Mouse (Mus musculus) adrenal gland, adult 2 months (tissue): ENCODE measurements around the gene Zfp512. TPM values are rescaled to one million over a fixed set of nuclear protein-coding genes. Genes with fewer than 3 reads are reported as not detected.
"Not testable (repeated sequence)": the region's sequence is repeated elsewhere in the genome, so short reads cannot be mapped to it uniquely, and the experiment has no call there.

Experiments used
- DNase-seq: peaks from one replicate; pipeline ENCODE4 v3.0.0; 2021
- long read RNA-seq: library from polyadenylated mRNA; stranded (forward); transcript quantifications from one replicate; pipeline ENCODE4 v2.0.0, GENCODE M21; 2021
- polyA plus RNA-seq: library from polyadenylated mRNA; depleted of rRNA; stranded (reverse); fragments of >200 nt; gene quantifications from 2 replicates; pipeline ENCODE4 v1.2.3, GENCODE M21; 2012; rRNA removed
- total RNA-seq, 2 experiments: library from RNA; stranded (reverse); gene quantifications; 2 replicates each; pipeline ENCODE4 v1.2.3; 2021

Zfp512 gene
- total RNA-seq (10 to 100 TPM; 14.2 to 22.2 TPM), polyA plus RNA-seq (4.9 and 5.1 TPM in 2 replicates)
- long read RNA-seq, transcript Zfp512-201 (14 exons, 3,299 nt) = major isoform, 15 of 28 reads
- long read RNA-seq, partial matches to known transcripts = 2 of 28 reads
- long read RNA-seq, other reads (novel, unspliced or antisense) = 9 of 28 reads

DNA sequence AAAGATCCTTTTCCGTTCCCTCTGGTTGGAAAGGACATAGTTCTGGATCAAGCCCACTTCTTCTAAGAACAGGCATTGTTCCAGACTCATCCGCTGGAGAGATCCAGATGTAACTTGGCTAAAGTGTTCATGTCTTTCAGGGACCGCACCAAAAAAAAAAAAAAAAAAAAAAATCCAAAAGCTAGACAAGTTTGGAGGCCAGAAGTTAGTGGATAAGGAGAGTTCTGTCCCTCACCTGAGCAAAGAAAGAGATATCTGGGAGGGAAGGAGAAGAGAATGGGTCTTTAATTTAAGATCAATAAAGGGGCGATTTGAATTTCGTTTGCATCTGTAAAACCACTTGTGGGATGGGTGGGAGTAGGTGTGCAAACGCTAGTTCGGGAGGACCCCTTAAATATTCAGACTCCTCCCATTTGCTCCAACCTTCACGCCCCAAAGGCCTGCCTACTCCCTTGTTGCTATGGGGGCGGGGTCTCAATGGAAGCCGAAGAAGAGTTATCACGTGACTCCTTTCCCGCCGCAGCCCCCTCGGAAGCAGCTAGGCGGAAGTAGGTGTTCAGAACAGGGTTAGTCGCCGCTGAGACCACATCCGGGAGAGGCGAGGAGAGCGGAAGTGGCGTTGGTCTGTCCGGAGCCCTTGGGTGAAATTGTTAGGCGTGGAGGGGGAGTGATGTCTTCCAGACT is at the start of gene Zfp512:
TSS of gene Zfp512 (plus strand) at position 554 of the 684 bp plus-strand sequence.
- peak; percentile 95 for DNase-seq

DNA sequence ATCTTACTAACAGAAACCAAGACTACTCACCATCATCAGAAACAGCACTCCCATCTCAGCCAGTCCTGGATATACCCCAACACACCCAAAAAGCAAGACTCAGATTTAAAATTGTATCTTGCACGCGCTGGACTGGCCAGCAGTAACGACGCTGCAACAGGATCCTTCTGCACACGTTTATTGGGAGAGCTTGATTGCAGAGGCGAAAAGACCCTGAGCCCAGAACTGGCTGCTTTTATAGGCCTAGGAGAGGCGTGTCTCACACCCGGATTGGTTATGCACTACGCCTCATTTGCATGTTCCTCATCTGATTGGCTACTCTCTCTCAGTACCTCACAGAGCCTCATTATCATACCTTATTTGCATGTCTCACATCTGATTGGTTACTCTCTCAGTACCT is 17.5 kb upstream of the Zfp512 start:
- DNase-seq = not testable (repeated sequence)

DNA sequence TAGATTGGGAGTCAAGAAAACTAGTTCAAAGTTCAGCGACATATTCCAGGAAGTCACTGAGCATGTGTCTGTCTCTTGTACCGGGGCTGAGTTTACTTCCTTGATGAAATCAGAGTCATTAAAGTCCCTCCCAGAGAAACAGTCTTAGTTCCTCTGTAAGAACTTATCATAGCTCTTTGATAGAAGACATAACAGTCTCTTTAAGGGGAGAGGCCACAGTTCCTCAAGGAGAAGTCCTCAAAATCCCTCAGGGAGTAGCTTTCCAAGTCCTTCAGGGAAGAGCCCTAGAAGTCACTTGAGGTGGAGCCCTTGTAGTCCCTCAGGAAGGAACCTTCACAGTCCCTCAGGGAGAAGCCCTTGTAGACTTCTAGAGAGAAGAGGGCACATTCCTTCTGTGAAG is 895 bp upstream of the Zfp512 start:
- no peak for DNase-seq

DNA sequence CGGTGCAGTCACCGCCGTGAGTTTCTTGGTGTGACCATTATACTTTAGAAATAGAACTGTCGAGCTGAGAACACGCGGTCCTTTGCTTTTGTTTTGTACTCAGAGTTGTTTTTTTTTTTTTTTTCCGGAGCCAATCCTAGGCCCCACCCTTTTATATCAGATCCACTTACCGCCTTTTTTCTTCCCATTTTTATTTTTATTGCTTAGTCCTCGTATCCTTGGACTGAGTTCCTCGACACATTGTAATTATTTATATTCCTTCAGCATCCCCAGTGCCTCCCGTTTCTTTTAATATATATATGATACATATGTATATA is 289 bp downstream of the Zfp512 start:
- DNase-seq = no peak

DNA sequence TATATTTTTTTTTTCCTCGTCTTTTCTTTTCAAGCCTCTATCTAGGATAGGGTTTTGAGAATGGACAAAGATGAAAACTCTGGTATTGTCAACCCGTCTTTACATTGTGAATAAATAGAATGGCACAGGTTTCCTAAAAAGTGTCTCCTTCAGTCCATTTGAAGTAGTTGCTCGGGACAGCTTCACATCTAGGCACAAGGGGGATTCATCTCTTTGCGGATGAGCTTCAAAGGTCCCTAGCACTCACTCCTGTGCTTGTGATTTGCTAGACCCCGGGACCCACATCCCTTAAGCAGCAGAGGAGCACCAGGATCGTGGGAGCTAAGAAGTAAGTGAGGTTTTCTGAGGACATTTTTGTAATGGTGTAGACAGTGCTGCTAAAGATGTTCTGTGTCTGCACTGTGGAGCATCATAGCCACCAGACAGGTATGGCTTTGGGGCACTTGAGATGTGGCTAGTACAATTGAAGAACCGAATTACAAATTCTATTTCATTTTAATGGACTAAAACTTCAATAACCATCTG is 717 bp downstream of the Zfp512 start:
- no peak for DNase-seq

DNA sequence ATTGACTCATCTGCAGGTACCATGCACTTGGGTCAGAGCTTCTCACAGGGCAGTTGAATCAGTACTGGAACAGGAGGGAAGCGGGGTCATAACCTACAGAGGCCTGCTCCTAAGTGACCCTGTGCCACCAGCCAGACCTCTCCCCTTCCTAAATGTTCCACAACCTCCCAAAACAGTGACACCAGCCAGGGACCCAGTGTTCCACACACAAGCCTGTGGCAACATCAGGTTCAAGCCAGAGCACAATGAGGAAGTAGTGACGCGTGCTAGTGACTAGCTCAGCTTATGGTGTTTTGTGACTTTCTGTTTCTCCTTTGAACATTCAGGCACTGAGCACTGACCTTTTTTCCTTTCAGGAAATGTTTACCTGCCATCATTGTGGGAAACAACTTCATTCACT is 15.6 kb downstream of the Zfp512 start:
- no peak for DNase-seq

DNA sequence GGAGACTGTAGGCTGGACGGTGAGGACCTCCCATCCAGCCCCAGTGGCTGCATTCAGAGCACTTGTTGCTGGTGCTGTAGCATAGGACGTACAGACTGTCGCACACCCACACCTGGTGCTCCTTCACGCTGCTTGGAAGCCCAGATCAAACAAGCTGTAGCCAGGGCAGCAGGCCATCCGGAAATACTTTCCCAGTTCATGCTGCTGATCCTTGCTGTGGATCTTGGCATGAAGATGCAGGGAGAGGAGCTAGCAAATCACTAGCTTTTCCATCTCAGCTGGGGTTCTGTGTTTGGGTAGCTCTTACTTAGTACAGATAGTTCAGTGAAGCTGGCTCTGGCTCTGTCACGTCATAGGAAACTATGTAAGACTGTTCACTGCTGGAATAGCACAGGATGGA is 17.5 kb downstream of the Zfp512 start:
- no peak for DNase-seq

DNA sequence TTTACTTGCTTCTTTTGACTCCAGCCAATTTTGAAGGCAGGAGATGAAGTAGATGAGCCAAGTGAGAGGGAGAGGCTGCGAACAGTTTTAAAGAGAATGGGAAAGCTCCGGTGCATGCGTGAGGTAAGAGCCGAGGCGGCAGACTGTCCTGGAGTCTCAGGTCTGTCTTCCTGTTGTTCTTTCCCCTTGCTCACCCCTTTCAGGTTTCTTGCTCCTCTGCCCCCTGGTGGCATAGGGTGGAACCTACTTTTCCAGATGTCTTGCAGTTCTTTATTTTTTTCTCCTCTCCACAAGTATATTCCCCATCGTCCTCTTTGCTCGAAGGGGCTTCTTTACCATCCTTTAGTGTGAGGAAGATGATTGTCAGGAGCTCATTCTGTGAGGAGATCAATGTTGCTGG is 18.1 kb downstream of the Zfp512 start:
- peak; percentile 42 for DNase-seq

DNA sequence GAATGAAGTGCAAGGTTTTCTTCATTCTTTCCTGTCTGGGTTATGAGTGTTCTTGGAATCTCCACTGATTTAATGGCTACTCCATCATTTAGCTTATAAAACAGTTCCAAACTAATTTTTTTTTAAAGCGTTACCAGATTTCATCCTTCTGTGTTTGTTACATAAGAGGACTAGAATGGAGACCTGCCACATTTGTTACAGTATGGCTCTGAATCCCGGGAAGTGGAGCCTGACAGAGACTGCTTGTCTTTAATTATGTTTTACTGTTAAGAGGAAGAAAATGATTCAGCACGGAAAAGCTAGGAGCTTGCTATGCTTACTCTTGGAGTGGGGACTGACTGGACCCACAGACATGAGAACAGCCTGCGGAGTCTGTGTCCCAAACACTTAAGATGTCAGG is 28.3 kb downstream of the Zfp512 start:
- DNase-seq = no peak

DNA sequence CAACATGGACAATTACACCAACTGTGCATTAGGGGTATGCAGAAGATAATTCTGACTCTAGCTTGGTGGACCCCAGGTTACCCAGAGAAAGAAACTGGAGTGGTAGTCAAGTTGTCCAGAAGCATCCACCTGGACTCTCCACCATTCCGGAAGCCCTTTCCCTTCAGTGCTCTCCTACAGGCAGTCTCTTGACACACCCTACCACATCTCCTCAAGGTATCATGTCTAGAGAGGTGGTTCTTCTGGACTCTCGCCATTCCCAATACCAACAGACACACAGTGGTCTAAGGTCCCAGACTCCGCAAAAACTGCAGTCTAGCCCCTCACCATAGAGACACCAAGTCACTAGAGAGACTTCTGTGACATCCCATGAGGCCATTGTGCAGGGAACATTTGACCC is 33.2 kb downstream of the Zfp512 start, which contains the start of gene 4930548H24Rik:
TSS of gene 4930548H24Rik (plus strand) at position 301 of the 400 bp plus-strand sequence.
- no peak for DNase-seq

DNA sequence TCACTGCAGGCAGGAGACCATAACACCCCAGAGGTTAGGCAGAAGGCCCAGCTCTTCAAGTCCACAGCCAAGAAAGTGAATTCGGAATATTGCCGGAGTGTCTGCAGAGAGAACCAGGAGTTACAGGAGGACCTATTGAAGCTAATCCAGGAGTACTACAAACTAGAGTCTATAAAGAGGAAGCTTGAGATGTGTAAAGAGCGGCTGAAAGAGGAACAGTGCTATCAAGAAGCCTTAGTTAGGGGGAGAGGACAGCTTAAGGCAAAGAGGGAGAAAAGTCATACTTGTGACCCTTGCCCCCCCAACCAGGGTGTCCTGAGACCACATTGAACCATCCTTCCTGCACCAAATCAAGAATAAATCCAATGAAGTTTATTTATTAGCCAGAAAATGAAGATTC is 35.7 kb downstream of the Zfp512 start:
- DNase-seq = no peak

DNA sequence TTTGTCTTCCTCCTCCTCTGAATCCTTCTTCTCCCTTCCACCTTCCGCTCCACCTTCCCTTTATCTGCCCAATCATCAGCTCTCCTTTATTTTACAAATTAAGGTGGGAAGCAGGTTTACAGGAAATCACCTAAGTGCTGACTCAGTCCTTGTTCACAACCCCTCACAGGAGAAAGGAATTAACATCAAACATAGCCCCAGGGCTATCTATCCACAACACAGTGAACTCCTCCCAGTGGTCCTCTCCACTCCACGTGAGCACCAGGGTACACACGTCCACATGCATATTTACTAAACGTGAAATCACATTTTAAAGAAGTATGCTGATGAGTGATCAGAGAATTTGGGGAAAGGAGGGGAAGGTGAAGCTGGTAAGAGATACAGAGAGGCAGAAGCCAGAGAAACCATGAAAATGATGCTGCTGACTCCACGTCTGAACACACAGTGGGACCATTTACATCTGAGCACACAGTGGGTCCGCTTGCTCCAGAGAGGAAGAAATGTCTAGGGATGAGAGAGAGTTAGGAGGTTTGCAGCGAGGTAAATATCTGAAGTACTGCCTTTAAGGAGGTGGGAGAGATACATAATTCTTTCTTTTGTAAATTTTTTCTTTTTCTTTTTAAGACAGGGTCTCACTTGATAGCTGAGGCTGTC is 37.0 kb downstream of the Zfp512 start:
- DNase-seq = no peak

DNA sequence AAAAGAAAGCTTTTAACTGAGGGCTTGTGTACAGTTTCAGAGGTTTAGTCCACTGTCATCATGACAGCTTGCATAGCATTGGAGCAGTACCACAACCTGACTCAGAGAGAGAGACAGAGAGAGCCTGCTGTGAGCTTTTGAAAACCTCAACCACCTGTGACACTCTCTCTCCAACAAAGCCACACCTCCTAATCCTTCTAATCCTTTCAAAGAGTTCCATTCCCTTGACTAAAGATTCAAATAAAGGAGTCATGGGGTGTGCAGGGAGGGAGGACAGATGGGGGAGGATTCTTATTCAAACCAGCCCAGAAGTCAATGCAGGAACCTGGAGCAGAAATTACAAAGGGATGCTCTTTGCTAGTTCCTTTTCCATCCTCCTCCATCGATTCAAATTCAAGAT is 39.8 kb downstream of the Zfp512 start:
- no peak for DNase-seq

DNA sequence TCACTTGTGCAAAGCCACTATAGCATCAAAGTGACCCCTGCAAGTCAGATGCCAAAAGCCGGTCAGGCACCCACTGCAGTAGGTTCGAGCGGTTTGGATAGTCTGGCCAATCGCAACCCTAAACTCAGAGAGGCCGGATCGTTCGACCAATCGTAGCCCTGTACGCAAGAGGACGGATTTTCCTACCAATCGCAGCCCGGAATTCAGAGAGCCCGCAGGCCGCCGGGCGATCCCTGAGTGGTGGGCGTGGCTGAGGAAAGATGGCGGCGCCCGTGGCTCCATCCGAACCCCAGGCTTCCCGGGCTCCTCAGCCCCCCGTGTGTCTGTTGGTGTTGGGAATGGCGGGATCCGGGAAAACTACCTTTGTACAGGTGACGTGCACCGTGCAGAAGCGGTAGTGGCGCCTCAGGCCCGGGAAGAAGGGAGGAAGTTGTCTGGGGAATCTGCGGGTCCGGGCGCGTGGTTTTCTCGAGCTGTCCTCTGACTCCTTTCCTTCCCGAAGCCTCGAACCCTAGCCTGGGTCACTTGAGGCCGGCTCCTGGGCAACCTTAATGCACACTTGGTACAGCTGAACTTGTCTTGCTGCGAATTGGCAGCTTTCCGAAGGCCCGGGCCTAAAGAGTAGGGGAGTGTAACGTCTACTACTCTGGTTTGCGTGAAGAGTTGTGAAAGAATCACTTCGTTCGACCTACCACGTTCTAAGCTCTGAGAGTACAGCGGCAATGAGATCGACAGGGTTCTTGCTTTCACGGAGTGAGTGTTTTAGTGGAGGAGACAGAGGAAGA is 42.5 kb downstream of the Zfp512 start, which contains the start of gene Gpn1:
TSS of gene Gpn1 (plus strand) at position 229 of the 785 bp plus-strand sequence.
- peak; percentile 93 for DNase-seq

DNA sequence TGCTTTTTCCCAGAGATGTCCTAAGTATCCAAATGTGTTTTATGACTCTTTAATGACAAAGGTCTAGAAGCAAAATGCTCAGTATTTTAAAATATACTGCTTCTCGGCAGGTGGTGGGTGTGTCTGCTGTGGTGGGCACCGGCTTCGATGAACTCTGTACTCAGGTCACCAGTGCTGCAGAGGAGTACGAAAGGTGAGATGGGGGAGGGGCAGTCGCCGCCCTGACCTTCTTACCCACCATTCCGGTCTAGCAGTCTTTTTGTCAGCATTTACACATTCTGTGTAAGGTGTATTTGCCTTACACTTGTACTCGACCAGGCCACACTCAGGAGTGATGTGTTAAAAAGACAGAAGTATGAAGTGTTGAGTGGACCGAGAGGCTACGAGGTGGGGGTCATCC is 52.6 kb downstream of the Zfp512 start:
- no peak for DNase-seq

DNA sequence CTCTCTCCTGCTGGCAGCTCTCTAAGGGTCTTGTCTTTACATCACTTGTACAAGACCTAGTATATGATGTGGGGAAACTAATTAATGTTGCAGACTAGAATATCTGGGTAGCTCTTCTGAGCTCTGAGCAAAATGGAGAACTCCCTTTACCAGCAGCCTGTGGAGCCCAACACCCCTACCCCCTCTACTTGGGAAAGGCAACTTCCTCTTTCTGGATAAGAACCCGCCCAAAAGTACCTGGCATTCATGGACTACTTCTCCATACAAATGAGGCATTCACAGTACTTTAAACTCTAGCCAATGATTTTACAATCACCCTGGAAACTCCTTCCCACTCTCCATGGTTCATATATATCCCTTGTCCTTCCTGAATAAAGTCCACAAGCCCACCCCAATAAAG is 60.2 kb downstream of the Zfp512 start:
- no peak for DNase-seq

DNA sequence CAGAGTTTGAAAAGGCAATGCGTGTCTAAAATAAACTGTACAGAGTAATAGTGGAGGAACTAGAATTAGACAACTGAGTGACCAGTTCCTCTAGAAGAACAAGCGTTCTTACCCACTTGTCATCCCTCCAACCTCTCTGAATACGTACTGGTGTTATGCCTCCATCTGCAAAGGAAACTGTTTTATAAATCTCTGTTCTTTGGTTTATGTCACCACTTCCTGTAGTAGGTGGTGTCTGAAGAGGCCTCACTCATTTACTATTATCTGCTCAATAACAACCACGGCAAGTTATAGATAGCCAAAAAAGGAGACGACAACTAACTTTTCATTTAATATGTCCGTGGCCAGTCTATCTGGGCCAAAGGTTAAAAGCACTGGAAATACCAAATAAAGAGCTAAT is 68.3 kb downstream of the Zfp512 start:
- no peak for DNase-seq

DNA sequence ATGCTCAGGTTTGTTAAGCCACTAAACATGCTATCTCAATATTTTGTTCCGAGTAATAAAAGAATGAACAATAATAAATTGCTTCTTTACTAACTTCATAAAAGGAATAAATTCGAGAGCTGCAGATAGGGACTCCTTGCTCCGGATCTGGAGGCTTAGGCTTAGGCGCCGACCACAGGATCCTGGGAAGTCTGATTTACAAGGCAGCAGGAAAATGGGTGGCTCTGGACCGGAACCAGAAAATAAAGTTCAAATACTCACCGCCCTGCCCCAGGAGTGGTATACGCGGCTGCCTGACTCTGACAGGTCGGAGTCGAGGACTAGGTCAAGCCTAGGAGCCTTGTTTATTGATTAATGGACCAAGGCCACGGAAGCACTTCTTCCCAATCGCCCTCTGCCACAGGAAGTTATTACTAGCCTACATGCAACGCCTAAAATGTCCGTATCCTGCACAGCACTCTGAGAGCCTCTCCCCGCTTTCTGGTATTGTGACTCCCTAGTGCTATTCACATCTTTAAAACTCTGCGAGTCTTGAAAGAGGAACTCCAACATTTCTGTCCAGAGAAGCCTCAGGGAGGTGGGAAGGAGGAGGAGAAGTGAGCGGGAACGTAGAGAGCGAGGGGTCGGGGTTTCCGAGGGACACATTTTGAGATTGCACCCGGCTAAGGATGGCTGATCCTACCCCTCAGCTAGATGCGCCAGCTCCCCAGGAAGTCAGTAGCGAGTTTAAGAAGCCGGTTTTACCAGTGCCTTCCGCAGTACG is 74.3 kb downstream of the Zfp512 start, which contains the start of gene Slc4a1ap:
TSS of gene Slc4a1ap (plus strand) at position 642 of the 763 bp plus-strand sequence.
- DNase-seq = peak; percentile 84

DNA sequence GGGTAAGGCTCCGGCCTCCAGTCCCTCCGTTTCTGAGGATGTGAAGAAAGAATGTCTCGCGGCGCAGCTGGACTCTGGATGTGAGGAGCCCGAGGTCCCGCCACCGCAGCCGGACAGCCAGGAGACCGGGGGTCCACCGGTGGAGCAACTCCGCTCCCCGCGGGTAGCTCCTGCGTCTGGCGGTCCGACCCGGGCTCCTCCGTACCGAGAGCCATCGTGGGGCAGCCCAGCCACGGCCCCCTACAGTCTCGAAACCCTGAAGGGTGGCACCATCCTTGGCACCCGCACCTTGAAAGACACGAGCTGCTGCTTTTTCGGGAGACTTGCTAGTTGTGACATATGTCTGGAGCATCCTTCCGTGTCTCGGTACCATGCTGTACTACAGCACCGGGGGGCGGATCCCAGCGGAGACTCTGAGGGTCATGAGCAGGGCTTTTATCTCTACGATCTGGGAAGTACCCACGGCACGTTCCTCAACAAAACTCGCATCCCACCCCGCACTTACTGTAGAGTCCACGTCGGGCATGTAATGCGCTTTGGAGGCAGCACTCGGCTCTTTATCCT is 75.0 kb downstream of the Zfp512 start:
- no peak for DNase-seq

DNA sequence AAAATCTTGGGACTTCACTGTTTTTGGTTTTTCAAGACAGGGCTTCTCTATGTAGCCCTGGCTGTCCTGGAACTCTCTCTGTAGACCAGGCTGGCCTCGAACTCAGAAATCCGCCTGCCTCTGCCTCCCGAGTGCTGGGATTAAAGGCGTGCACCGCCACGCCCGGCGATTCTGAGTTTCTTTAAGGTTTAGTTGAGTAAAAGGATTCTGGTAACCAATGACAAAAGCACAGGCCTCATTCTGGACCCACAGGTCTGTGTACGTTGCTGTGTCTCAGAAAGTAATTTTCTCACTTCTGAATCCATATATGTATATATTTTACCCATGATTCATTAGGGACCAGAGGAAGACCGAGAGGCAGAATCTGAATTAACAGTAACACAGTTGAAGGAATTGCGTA is 75.5 kb downstream of the Zfp512 start, which contains the start of gene Supt7l:
TSS of gene Supt7l (minus strand) at position 101 of the 400 bp plus-strand sequence.
- not testable (repeated sequence) for DNase-seq

DNA sequence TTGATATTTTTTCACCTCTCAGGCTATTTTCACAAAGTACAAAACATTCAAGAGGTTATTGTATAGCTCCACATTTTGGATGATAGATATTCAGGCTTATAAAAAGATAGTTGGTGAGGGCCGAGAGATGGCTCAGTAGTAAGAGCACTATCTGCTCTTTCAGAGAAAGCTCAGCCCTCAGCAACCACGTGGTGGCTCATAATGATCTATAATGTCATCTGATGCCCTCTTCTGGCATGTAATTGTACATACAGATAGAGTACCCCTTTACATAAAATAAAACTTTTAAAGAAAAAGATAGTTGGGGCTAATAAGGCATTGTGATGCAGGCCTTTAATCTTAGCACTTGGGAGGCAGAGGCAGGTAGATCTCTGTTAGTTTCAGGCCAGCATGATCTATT is 76.3 kb downstream of the Zfp512 start:
- DNase-seq = no peak
